Mouse (Mus musculus) bone marrow macrophage, adult 2 months (primary cell): Measurements from ENCODE around the gene Tmem184b.

Source experiments
- CTCF ChIP-seq: IDR thresholded peaks from 2 replicates; pipeline ENCODE4 v1.5.1; 2012; ENCODE audit warnings: low read depth, mild to moderate bottlenecking, low read length, moderate library complexity
- POLR2A ChIP-seq: IDR thresholded peaks from 2 replicates; pipeline ENCODE4 v1.6.1; 2012; ENCODE audit warnings: mild to moderate bottlenecking, low read depth, low read length, borderline replicate concordance

- TF ChIP-seq POLR2A (no peak), CTCF (no peak)
These were observed 1.2 kb downstream of the Tmem184b start for GRCm38 (mm10) chr15:79402176-79402575.
